Mouse (Mus musculus) heart, postnatal 25 days (tissue): Measurements from ENCODE around the gene Hepacam2. TPM values are rescaled to one million over a fixed set of nuclear protein-coding genes. Genes with fewer than 3 reads are reported as not detected.
"Not testable (repeated sequence)": the region's sequence is repeated elsewhere in the genome, so short reads cannot be mapped to it uniquely, and the experiment has no call there.

Experiments
- DNase-seq: peaks from one replicate; pipeline ENCODE4 v3.0.0; 2022; ENCODE audit warnings: low spot score
- intact Hi-C: fragments of 180-260 bp; cut with DNase I; formaldehyde crosslinking; loops from one replicate; pipeline ENCODE4 v1.15.1; 2025
- total RNA-seq, 2 experiments: library from RNA; stranded (reverse); gene quantifications; 2 replicates each; pipeline ENCODE4 v1.2.3; 2021

Hepacam2 gene
- total RNA-seq, 2 experiments from 2014 or later = 0.26 to 0.28 TPM

DNA sequence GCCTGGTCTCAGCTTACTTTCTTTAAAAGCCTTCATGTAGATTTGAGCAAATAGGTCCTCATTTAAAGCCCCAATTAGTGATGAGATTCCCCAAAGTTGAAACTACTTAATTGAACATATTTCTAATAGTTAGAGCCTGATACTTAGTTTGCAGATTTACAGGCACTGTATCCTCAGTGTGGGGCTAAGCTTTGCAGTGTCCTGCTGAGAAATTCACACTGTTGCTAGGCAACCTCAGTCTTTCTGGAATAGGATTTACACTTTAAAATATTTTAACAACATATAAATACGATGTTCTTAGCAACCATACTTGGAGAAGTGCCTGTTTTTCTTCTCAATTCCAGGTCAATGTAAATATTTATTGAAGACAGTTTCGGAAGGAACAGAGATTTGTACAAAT, 21.8 kb downstream of the Hepacam2 start:
- no peak for DNase-seq
- intact Hi-C loops = no loop called here

- no peak for DNase-seq
- intact Hi-C loops = no loop called here
Observed at GRCm38 (mm10) chr6:3470706-3471105, 27.4 kb downstream of the Hepacam2 start.

DNA sequence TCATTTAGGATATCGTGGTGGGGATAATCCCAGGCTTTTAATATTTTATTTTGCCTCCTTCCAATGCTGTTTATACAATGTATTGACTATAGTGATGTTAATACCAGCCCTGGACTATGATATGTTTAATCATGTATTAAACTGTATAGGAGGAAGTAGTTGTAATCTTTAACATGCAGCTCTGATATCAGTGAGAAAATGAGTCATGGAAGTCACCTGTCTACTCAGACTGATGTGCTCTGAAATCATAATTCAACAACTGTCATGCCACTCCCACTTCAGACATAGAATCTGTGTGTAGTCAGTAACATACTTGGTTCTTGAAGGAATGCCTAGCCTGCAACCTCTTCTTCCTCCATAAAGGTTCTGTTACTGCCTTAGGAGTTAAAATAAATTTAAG, 29.5 kb downstream of the Hepacam2 start:
- DNase-seq = no peak
- intact Hi-C loops = no loop called here

DNA sequence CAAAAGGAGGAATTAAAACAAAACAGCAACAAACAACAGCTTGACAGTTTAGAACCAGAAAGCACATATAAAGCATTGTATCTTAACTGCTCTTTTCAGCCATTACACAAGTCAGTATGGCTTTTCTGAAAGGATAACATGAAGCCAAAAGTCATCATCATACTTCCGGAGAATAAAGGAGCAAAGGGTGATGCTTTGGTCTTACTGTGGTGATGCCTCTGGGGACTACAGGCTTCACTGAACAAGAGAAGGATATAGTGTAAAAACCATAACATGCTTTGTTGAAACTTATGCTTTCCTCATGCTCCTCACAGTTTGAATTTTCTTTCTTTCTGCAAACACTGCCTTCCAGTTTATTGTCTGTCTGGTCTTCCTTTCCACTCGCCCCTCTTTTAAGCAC, 34.5 kb downstream of the Hepacam2 start:
- no peak for DNase-seq
- intact Hi-C loops = no loop called here

- no peak for DNase-seq
- intact Hi-C loops = no loop called here
Observed at GRCm38 (mm10) chr6:3463026-3463425, 35.1 kb downstream of the Hepacam2 start.

DNA sequence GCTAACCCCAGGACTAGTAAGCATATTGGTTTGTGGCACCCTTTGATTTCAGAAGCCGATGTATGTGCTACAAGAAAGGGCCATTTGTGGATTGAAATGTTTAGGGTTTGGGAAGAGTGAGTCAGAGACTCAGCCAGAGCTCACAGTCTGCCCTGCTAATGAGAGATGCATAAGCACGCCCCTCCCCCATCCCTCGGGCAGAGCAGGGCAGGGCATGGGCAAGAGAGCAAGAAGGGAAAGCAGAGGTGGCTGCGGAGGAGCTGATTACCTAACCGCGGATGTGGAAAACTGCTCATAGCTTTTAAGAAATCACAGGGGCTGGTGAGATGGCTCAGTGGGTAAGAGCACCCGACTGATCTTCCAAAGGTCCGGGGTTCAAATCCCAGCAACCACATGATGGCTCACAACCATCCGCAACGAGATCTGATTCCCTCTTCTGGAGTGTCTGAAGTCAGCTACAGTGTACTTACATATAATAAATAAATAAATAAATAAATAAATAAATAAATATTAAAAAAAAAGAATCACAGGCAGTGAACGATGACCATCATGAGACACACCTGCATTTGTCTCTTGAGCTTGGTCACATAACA, 42.1 kb downstream of the Hepacam2 start:
- DNase-seq = no peak
- intact Hi-C loops = no loop called here

DNA sequence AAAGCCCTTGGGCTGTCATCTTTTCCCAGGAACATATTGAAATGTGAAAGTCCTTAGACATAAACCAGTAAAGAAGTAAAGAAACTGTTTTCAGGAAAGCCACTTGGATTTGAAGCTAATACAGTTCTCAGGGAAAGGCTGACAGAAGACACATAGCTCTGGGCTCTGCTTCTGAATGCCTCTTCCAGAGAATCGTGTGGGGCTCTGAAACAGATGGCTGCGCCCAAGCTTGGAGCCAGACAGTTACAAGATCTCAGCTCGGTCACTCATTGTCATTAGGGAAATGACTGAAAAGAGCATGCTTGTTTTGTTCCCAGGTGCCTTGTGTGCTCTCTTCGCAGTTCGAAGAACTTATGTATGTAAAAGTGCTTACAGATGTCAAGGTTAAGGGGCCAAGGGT, 43.7 kb downstream of the Hepacam2 start:
- DNase-seq = no peak
- intact Hi-C loops = no loop called here

DNA sequence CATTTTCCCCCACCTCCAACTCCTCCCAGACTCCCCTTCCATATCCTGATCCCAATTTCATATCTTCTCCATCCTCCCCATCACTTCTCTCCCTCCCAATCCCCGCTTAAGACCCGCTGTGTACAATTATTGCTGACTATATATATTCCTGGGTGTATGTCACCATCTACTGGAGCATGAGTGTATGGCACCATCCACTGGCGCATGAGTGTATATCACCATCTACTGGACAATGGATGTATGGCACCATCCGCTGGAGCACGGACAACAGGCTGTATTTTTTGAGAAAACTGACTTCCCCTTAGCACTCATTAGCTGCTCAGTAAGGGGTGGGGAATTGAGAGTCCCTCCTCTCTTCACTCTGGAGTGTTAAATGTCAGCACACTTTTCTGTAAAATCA, 50.7 kb downstream of the Hepacam2 start:
- peak; percentile 20 for DNase-seq
- intact Hi-C loops = no loop called here

DNA sequence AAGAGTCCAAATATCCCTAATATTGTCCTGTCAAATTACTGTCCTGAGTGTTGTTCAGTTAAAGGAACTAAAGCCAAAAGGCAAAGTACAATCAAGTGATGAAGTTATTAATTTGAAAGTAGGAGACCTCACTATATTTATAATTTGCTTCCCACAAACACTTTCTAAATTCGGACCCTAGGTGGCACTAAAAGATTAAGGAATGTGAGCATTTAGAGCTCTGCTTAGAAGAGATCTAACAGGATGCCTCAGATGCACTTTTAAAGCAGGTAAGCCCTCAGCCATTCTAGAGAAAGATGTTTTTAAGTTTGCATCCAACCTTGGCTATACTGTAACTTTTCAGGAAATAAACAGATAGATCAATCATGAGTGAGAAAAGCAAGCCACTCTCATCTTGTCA, 54.2 kb downstream of the Hepacam2 start:
- no peak for DNase-seq
- intact Hi-C loops = no loop called here

- no peak for DNase-seq
- intact Hi-C loops = no loop called here
Observed at GRCm38 (mm10) chr6:3436087-3436486, 62.0 kb downstream of the Hepacam2 start.

- DNase-seq, intact Hi-C loops: not testable (repeated sequence)
Observed at GRCm38 (mm10) chr6:3430976-3431375, 67.1 kb downstream of the Hepacam2 start.

GRCm38 (mm10) chr6:3427047-3427446, 71.1 kb downstream of the Hepacam2 start:
- intact Hi-C loops = loop anchor here (1.0 kb wide), 1 partner anchor 38 kb away; no protein-coding TSS in a partner anchor
- DNase-seq = no peak

GRCm38 (mm10) chr6:3425333-3425732, 72.8 kb downstream of the Hepacam2 start:
- DNase-seq, intact Hi-C loops: not testable (repeated sequence)

GRCm38 (mm10) chr6:3424613-3425277, 73.4 kb downstream of the Hepacam2 start:
- intact Hi-C loops = not testable (repeated sequence)
- peak; percentile 20 for DNase-seq

Other genes starting within 250 kb of the Hepacam2 start
- 1 to 10 TPM; 8.8 to 9.0 TPM for gene Samd9l, start 98.7 kb downstream of the Hepacam2 start, total RNA-seq
- 10 to 100 TPM; 14.3 to 15.0 TPM for gene Vps50, start 84 bp upstream of the Hepacam2 start, total RNA-seq